Mouse (Mus musculus) left cerebral cortex, adult 8-10 months (tissue): ENCODE results near the gene Vwa1. TPM values are rescaled to one million over a fixed set of nuclear protein-coding genes. Genes with fewer than 3 reads are reported as not detected.
A peak's percentile ranks its signal among the peaks of the same experiment; 100 is the strongest.

ENCODE experiments used
- DNase-seq, 2 experiments: peaks; one replicate each; pipeline ENCODE4 v3.0.0; 2022; ENCODE audit warnings: low spot score in 2 of 2
- total RNA-seq, 4 experiments: library from RNA; stranded (reverse); gene quantifications; 2 replicates each; pipeline ENCODE4 v1.2.4; 2022

The Vwa1 gene
- total RNA-seq, 4 experiments from 2014 or later, result 14.0 to 14.9 (median 14.4) TPM

DNA sequence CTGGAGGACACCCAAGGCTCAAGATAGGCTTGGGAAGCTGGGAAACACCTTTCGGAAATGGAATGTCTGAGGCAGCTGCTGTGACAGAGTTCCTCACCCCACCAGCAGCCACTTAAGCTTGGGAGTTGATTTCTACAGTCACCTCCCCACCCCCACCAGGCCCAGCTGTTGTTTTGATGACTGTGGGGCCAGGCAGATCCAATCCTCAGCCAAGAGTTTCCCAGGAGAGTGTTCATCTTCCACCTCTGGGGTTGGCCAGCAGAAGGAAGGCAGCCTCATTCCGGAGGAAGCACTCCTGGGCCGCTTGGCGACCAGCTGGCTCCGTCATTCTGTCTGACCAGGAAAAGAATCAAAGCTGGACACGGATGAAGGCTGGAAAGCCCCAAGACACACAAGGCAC is 6.4 kb upstream of the Vwa1 start:
- no peak for DNase-seq

- DNase-seq, result no peak
These were observed 5.0 kb upstream of the Vwa1 start for GRCm38 (mm10) chr4:155779498-155779897.

DNA sequence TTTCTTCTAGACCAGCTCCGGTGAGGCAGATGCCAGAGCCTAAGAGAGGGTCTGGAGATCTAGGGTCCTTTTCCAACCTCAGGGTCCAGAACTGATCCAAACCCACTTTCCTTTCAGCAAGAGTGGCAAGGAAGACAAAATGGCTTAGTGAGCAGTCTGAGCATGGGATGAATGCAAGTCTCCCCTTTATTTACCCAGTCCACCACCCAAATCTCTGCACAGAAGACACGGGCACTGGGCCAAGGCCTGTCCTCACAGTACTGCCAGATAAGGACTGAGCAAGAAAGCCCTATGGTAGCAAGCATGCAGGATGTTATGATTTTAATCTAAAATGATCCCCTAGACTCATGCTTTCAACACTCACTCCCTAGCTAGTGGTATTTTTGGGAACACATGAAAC is 3.3 kb upstream of the Vwa1 start:
- DNase-seq, result no peak

DNA sequence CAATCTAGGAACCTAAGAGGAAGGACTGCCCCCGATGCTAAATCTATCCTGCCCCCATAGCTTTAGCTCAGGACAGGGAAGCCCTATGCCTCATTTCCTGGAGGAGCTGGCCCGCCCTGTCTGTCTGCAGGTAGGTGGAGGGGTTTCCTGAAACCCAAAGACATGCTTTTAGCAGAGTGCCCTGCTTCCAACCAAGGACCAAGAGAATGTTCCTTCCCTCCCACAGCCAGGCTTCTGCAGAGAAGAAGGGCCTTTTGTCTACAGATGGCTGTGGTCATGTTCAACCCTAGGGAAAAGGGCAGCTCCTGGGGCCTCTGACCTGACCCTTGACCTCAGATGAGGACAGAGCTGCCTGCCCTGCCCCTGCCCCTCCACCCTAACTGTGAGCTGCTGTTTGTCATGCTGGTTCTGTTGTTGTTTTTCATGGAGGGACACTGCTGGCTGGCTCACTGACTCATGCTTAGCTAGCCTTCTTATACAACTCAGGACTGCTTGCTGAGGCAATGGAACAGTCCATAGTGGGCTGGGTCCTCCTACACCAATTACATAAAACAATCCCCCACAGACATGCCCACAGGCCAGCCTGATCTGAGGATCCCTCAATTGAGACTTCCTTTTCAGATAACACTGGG is 2.3 kb upstream of the Vwa1 start:
- peak in 1 of 2 experiments; percentile 67 for DNase-seq

GRCm38 (mm10) chr4:155775855-155776254 is 1.4 kb upstream of the Vwa1 start:
- DNase-seq, result no peak

GRCm38 (mm10) chr4:155774971-155775740 is 658 bp upstream of the Vwa1 start:
- DNase-seq, result peak in 1 of 2 experiments; percentile 61

GRCm38 (mm10) chr4:155773335-155774078 is 991 bp downstream of the Vwa1 start:
- DNase-seq, result no peak

DNA sequence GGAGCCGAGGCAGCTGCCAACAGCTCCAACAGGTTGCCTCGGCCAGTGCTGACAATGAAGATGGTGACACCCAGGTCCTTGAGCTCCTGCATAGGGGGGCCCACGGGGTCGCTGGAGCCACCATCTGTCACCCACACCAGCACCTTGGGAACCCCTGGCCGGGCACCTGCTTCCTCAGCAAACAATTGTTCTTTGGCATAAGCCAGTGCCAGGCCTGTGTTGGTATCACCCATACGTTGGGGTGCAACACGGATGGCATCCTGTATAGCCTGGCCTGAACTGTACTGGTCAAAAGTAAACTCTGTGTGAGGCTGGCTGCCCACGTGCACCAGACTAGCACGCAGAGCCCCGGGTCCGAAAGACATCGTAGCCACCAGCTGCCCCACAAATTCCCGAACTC is 1.7 kb downstream of the Vwa1 start:
- DNase-seq, result no peak

DNA sequence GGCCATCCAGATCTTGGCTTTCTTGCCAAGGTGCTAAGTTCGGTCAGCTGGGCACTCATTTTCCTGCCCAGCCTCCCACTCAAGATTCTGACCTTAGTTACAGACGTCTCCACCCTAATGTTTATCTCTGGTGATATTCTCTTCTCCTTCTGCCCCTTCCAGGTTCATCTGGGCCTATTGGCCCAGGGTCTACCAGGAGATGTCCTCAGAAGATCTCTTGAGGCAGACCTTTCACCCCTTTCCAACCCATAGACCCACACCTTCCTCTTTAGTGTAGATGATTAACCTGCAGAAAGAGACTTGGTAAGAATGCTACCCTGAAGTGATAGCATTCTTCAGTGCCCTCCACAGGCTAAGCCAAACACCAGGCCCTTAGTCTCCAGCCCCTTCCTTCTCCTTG is 2.8 kb downstream of the Vwa1 start:
- DNase-seq, result no peak

DNA sequence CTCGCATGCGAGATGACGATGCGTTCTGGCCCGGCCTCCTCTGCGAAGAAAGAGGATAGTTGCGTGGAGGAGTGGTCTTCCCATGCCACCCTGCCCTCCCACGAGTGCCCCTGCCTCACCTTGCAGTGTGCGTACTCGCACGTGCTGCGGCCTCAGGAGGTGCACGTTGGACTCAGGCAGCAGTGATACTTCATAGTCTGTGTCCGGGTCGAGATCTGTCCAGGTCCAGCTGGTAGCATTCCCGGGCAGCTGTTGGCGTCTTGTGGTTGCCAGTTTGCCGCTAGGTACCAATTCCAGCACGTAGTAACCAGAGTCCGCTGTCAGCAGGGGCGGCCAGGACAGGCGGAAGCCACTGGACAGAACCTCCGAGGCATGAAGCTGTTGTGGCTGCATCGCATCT is 3.9 kb downstream of the Vwa1 start:
- no peak for DNase-seq

- peak; percentile 76 to 85 for DNase-seq
These were observed 4.5 kb downstream of the Vwa1 start for GRCm38 (mm10) chr4:155769880-155770512.

DNA sequence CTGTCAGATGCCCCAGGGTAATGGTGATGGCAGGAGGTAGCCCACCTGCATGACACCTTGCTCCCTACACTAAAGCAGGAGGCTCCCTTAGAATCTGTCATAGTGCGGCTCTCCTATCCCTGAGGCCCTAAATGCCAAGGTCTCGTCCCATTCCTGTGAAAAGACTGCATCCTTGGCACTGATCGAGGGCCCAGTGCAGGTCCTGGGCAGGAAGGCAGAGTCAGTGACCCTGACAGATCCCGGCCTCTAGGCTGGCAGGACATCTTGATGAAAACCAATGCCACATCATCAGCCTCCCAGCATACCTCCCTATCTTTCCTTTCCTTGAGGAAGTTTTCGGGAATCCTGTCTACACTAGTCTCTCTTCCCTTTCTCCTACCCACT is 5.0 kb downstream of the Vwa1 start:
- no peak for DNase-seq

DNA sequence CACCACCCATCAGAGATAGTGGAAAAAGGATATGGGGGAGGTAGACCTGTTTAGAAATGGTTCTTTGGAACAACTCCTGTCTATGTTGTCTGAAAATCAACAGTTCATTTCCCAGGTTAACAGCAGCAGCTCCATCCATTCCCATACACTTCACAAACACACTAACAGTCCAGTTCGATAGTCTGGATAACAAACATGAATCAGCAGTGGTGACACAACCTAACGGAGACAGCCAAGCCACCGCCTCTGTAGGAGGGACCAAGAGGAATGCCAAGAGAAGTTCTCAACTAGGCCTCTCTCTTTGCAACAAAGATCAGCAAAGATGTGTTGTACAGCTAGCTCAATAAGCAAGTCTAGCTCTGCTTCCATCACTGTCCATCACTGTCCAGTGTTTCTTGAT is 12.1 kb downstream of the Vwa1 start:
- DNase-seq, result no peak

GRCm38 (mm10) chr4:155761356-155762099 is 13.0 kb downstream of the Vwa1 start:
- no peak for DNase-seq

DNA sequence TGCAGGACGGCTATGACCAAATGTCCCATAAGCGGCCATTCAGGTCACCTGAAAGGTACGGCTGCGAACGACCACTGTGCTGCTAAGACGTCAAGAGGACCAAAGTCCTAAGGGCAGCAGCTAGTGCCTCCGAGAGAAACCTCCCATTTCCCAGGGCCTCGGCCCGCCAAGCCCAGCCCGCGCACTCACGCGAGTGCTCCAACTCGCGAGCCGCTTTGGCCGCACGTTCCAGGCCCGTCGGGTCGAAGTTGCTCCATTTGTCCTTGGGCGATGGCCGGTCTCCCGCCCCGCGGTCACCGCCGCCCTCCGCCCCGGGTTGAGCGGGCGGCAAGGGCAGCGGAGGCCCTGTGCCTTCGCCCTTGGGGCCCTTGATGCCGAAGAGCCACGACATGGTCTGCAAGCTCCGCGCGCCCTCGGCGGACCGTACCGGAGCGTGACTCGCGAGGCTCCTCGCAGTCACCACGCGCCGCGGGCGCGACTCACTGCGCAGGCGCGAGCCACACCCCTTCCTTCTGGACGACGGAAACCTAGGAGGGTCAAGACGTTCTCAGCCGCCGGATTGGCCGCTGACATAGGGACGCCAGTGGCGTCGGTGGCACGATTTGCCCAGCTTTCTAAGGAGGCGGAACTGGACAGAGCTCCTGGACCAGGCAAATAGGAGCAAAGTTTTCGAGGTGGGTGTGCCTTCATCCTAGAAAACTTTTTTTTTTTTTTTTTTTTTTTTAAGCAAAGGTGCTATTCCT is 13.7 kb downstream of the Vwa1 start, which contains the start of gene Atad3a:
Gene Atad3a (minus strand): TSS at position 481 of the 743 bp plus-strand sequence.
- peak; percentile 95 to 97 for DNase-seq

- DNase-seq, result no peak
These were observed 14.5 kb downstream of the Vwa1 start for GRCm38 (mm10) chr4:155759862-155760612.

DNA sequence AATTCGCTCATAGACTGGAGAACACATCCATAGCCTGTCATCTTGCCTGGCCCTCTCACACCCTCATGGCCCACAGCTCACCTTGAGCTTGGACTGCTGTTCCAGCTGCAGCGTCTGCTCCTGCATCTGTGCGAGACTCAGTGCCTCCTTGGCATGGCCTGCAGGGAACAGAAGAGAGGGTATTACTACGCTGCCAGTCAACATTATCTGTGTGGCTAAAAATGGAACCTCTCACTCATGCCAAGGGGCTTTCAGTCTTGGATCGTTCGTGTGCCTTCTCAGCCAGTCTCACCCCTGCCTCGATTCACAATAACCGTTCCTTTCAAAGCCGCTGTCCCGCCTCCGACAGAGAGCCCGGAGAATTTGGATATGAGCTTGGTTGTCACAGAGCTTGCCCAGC is 17.5 kb downstream of the Vwa1 start:
- no peak for DNase-seq

GRCm38 (mm10) chr4:155746575-155747490 is 27.7 kb downstream of the Vwa1 start:
- no peak for DNase-seq
